Mouse (Mus musculus) testis, adult 2 months (tissue): ENCODE results near the gene Chchd6.

Experiments used
- CTCF ChIP-seq: fragments of 200-500 bp; IDR thresholded peaks from 2 replicates; pipeline ENCODE4 v1.5.1; 2012; ENCODE audit warnings: low read depth, mild to moderate bottlenecking, inconsistent platforms, low read length, moderate library complexity; ENCODE audit not compliant: control insufficient read depth, insufficient read depth, insufficient replicate concordance
- POLR2A ChIP-seq: fragments of 200-500 bp; IDR thresholded peaks from 2 replicates; pipeline ENCODE4 v1.6.1; 2012; ENCODE audit warnings: low read depth, mild to moderate bottlenecking, inconsistent platforms, low read length, moderate library complexity; ENCODE audit not compliant: control insufficient read depth

DNA sequence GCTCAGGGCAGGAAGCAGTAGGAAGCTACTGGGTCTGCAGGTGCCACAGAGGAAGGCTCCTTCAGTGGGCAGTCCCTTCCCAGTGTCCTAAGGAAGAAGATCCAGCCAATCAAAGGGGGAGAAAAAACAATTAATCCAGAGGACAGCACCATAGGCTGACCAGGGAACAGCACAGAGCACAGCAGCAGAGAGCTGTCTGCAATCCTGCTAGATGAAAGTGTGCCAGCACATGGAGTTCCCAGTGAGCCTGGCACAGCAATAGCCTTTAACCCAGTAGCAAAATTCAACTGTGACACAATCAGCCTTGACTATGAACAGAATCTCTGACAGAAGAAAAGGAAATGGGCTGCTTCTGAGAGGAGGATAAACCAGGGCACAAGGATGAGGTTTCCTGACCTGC is 9.8 kb downstream of the Chchd6 start:
- TF ChIP-seq CTCF (no peak), POLR2A (no peak)
